Mouse (Mus musculus): Measurements from ENCODE around the gene 1700029J07Rik. TPM values are rescaled to one million over a fixed set of nuclear protein-coding genes. Genes with fewer than 3 reads are reported as not detected.

1700029J07Rik gene
- 1 to 10 TPM; 1.7 to 2.7 TPM for total RNA-seq (2021)

DNA sequence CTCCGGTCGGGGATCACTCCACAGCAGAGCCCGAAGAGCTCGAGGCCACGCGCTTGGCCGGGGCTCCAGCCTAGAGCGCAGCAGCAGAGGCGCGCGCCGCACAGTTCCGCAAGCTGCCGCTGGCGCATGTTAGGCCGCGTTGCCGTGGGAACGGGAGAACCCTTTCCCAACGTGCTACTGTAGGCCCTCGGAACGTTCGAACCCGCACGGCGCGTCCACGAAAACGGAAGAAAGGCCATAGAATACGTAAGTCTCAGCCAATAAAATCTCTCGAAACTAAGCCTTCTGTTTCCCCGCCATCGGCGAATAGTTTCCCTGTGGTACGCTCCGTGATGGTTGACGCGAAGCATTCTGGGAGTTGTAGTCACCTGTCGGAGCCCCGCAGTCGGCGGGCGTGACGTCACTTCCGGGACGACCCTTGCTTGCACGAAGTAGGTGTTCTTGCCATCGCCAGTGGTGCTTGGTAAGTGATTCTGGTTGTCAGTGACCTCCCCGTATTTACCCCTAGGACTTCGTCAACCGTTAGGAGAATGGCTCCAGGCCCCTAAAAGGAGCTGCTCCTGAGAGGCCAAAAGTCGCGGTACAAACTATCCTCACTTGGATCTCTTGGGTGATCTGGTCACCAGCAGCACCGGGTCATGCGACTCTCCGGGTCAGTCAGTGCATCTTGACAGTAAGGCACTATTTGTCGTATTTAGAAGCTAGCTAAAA lies at the start of gene 1700029J07Rik, which contains the start of gene Ufsp2:
TSS of gene 1700029J07Rik (minus strand) at position 127 of the 711 bp plus-strand sequence.
TSS of gene Ufsp2 (plus strand) at position 403 of the 711 bp plus-strand sequence.
- intact Hi-C loops (cut with DNase I): loop anchor here (10.0 kb wide), 1 partner anchor 180 kb away; the partner anchor contains the start of genes Cfap97 and Snx25
- DNase-seq (ENCODE audit: low spot score in 2 of 2): peak; percentile 99 to 100

- no peak for DNase-seq (ENCODE audit: low spot score in 2 of 2)
- intact Hi-C loops (cut with DNase I): no loop called here
Observed at GRCm38 (mm10) chr8:46024392-46024791, 49.3 kb upstream of the 1700029J07Rik start.

GRCm38 (mm10) chr8:46022758-46023157 lies 47.7 kb upstream of the 1700029J07Rik start:
- intact Hi-C loops (cut with DNase I): no loop called here
- DNase-seq (ENCODE audit: low spot score in 2 of 2): no peak

DNA sequence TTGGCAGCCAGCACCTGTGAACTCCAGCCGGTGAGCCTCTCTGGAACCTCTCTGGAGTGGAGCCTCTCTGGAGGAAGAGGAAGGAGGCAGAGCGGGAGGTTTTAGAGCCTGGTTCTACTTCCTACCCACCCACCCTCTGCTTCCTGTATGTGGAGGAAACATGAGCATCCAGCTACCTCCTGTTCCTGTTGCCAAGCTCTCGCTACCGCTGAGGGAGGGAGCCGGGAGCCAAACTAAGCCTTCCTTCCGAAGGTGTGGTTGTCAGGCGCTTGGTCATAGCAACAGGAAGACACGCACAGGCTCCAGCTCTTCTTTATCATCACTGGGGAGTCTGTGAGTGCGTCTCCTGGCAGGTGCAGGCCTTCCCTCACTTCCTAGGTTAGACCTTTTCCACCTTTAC lies 47.2 kb upstream of the 1700029J07Rik start:
- DNase-seq (ENCODE audit: low spot score in 2 of 2): peak in 1 of 2 experiments; percentile 54
- intact Hi-C loops (cut with DNase I): no loop called here

DNA sequence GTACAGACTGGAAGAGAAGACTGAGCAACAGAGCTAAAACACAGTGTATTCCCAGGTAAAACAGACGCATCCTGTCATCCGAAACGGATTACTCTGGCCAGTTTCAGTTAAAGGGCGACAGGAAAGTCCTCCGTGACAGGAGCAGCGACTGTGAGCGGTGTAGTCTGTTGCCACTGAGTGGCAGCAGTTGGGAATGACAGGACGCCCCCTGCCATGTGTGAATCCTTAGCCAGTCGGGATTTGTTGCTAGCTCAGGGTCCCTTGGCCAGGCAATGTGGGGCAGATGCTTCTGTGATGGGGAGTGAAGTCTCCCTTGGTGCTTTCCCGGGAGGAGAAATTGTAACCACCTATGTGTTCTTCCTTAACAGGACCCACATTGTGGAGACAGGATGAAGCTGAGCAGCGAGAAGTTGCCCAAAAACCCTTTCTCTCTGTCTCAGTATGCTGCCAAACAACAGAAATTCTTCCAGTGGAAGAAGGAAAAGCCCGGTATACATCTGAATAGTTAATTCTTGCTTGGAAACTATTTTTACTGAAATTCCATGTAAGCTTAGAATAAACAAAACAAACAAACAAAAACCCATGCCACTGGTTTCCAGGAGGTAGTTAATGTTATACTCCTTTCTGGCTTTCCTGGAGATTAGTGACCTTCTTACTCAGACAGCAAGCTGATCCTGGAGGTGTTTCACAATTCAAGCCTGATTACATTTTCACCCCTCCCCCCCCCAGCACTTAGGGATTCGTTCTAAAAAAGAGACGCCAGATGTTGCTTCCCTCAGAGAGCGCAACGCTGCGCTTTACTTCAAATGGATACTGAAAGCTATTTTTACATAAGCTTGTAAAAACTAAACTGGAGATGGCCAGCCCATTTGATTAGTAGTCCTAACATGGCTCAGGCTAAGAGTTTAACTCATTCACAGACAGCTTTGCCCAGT lies 36.0 kb upstream of the 1700029J07Rik start:
- peak; percentile 28 to 50 for DNase-seq (ENCODE audit: low spot score in 2 of 2)
- intact Hi-C loops (cut with DNase I): no loop called here

GRCm38 (mm10) chr8:46010306-46010705 lies 35.3 kb upstream of the 1700029J07Rik start:
- intact Hi-C loops (cut with DNase I): no loop called here
- peak in 1 of 2 experiments; percentile 20 for DNase-seq (ENCODE audit: low spot score in 2 of 2)

- DNase-seq (ENCODE audit: low spot score in 2 of 2): no peak
- intact Hi-C loops (cut with DNase I): no loop called here
Observed at GRCm38 (mm10) chr8:46007050-46007672, 32.1 kb upstream of the 1700029J07Rik start.

DNA sequence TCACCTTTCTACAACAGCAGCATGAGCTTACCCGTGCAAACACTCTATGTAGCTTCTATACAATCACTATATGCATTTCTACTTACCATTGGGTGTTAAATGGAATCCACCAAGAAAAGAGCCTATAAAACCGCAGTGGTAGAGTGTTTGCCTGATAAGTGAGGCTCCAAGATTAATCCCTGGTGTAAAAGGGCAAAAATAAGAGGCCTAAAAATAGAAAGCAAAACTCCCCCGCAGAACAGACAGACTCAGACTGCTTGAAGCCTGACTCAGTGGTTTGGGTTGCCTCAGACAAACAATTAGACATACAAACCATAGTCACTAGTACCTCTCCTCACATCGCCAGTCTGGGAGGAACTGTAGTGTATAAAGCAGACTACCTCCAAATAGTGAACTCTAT lies 30.5 kb upstream of the 1700029J07Rik start, which contains the start of gene Ankrd37:
TSS of gene Ankrd37 (minus strand) at position 112 of the 400 bp plus-strand sequence.
- no peak for DNase-seq (ENCODE audit: low spot score in 2 of 2)
- intact Hi-C loops (cut with DNase I): no loop called here

DNA sequence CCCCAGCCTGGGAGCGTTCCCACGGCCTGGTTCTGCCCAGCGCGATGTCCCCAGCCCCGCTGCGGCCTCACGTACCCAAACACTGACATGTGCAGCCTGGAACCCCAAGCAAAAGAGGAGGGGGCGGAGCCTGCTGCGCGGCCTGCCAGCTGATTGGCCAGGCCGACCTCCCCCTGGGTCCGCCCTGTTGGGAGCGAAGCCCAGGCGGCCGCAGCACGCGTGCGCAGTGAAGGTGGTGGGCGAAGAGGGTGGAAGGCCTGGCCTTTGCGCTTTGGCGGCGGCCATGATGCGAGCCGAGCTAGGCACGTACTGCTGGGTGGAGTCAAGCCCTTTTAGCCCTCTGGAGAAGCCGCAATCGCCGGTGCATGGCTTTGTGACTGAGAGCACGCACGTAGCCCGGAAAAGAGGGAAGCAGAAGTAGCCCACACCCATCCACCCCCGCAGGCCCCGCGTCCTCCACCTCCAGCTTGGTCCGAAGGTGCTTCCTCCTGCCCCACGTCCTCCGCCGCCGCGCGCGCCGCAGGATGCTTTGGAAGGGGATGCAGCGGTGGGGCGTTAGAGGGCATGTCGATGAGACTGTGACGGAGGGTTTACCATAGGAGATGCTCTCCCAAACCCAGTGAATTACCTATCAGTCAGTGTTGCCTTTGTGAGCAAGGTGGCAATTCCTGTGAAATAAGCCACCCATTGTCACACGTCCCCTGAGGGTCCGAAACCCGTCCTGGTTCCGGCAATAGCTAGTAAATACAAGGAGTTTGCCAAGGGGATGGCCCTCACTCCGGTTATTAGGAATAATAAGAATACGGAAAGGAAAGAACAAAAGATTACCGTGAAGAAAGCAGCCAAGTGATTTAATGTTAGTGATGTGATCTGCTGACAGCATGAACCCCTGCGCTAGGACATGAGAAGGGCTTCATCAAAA lies 25.0 kb upstream of the 1700029J07Rik start:
- intact Hi-C loops (cut with DNase I): loop anchor here (2.0 kb wide), 2 partner anchors 153 to 163 kb away; partner anchors contain the start of gene Snx25
- peak; percentile 97 to 99 for DNase-seq (ENCODE audit: low spot score in 2 of 2)

- intact Hi-C loops (cut with DNase I): loop anchor here (2.0 kb wide), 1 partner anchor 164 kb away; no protein-coding TSS in a partner anchor
- DNase-seq (ENCODE audit: low spot score in 2 of 2): peak in 1 of 2 experiments; percentile 30
Observed at GRCm38 (mm10) chr8:45999138-45999783, 24.2 kb upstream of the 1700029J07Rik start, which contains the start of gene Lrp2bp. Lrp2bp (plus strand) TSS chr8:45999303.

- no peak for DNase-seq (ENCODE audit: low spot score in 2 of 2)
- intact Hi-C loops (cut with DNase I): loop anchor here (2.0 kb wide), 1 partner anchor 165 kb away; no protein-coding TSS in a partner anchor
Observed at GRCm38 (mm10) chr8:45998228-45998627, 23.2 kb upstream of the 1700029J07Rik start.

DNA sequence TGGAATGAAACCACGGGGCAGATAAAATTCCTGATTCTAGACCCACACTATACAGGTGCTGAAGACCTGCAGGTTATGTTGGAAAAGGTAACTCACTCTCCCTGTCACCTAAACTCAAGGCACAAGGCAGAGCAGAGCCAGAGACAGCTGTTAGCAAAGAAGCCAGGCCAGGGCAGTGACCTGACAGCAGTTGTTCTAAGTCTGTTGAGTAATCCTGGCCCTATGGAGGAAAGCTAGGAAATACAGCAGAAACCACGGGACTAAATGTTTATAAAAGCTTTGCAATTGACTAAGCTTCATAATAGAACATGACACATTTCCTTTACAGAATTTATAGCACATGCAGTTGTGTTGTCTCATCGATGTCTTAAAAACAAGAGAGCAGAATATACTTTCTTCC lies 20.5 kb upstream of the 1700029J07Rik start:
- DNase-seq (ENCODE audit: low spot score in 2 of 2): no peak
- intact Hi-C loops (cut with DNase I): no loop called here

- intact Hi-C loops (cut with DNase I): no loop called here
- no peak for DNase-seq (ENCODE audit: low spot score in 2 of 2)
Observed at GRCm38 (mm10) chr8:45994111-45994510, 19.1 kb upstream of the 1700029J07Rik start.

DNA sequence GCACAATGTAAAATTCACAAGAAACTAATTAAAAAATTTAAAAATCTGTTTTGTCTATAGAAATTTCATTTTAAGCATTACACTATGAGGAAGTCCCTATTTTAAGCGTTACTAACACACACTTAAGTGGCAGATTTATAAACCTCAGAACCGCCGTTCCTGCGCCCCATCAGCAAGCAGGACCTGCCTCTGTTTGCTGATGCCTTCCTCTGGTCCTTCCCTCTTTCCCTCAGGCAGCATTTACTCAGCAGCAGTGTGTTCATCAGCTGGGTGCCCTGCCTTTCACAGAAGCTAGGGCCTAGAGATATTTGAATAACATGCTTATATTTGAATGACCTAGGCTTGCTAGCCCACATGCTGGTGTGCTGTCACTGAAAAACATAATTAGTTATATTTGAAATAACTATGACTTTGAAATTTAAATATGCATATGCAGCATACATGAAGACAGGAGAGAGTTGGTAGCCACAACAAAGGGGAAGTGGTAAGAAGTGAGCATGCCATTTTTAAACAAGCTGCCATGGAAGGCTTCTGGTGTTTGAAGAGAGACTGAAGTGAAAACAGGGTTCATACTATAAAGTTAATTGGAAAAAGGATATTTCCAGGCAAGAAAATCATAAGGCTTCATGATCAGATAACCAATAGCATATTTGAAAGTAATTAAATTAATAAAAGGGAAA lies 15.7 kb upstream of the 1700029J07Rik start:
- intact Hi-C loops (cut with DNase I): no loop called here
- DNase-seq (ENCODE audit: low spot score in 2 of 2): no peak

- intact Hi-C loops (cut with DNase I): no loop called here
- no peak for DNase-seq (ENCODE audit: low spot score in 2 of 2)
Observed at GRCm38 (mm10) chr8:45988189-45988588, 13.1 kb upstream of the 1700029J07Rik start.

DNA sequence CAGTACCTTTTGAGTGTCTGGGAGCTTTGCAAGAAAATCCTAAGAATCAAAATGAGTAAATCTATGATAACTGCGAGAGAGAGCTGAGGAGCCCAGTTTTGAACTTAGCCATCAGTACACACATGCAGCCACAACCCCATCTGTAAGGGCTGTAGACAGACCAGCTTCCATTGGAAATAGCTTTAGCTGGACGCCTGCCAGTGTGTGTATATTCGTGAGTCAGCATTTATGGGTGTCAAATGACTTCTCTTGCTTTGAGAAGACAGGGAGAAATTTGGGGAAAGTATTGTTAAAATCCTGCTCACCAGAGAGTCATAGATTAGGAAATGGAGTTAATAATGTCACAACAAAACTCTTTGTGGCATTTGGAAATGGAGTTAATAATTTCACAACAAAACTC lies 11.6 kb upstream of the 1700029J07Rik start:
- DNase-seq (ENCODE audit: low spot score in 2 of 2): no peak
- intact Hi-C loops (cut with DNase I): no loop called here

DNA sequence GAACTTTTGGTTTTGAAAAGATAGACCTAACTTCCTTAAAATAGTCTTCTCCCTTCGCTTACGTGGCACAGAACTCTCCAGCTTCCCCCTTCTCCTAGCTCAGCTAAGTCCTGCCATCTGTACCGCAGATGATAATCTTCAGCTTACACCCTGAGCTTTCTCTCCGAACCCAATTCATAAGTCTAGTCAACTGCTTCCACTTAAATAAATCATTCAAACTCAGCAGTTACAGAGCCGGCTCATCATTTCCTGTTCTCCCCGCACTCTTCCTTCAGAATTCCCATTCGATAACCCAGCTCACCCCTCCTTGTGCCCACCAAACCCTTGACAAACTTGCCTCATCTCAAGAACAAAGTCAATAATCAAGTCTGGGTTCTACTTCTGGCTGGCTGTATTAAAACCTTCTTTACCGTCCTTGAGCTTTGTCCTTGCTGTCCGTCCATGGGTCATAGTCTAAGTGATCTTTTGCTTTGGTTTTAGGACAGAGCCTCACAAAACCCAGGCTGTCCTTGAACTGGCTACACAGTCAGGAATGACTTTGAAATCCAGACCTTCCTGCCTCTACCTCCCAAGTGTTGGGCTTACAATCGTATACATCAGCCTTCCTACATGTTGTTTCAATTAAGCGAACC lies 901 bp upstream of the 1700029J07Rik start:
- no peak for DNase-seq (ENCODE audit: low spot score in 2 of 2)
- intact Hi-C loops (cut with DNase I): loop anchor here (10.0 kb wide), 1 partner anchor 179 kb away; the partner anchor contains the start of genes Cfap97 and Snx25
